Mouse (Mus musculus): Measurements from ENCODE around the gene Sass6.

GRCm38 (mm10) chr3:116662463-116662863 lies 67.7 kb downstream of the Sass6 start, which contains the start of gene Mfsd14a:
- TF ChIP-seq CTCF (IDR thresholded peaks at IDR 0.05; ENCODE audit: low read depth) (no peak), EP300 (IDR thresholded peaks at IDR 0.05; ENCODE audit: low read depth) (no peak)
